Comparison of ENCODE assay signal across 19 mouse cellular contexts in the genomic region with DNA sequence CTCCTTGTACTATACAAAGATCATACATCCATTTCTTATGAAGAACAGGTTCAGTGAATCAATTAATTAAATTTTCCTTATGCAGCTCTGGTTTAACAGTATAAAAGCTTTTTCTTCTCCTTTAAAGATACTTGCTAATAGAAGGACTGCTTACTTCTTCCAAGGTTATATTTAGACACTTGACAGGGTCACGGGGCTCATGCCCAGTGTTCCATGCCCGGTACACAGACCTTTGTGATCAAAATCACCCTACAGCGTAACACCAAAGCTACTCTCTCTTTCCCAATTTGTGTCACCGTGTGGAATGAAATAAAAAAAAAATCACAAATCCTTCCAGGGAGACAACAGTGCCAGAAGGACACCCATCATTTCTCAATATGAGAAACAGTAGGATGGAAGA. TPM values are rescaled to one million over a fixed set of nuclear protein-coding genes. Genes with fewer than 3 reads are reported as not detected.
"Had no signal": no experiment of that assay in that cellular context is flagged by ENCODE, and none has a peak within 500 bp of the region (broad histone marks: within the 10 kb centered on the region; RNA-seq: fewer than 3 reads in every experiment).

No protein-coding gene starts in this region.

- ATAC-seq: midbrain, embryonic 16.5 days had no signal

- H3K4me3 ChIP-seq: midbrain, embryonic 10.5 days; midbrain, embryonic 12.5 days; myocyte; neural tube, embryonic 13.5 days; neural tube, embryonic 15.5 days had no signal

- H3K9me3 ChIP-seq: midbrain, embryonic 10.5 days; midbrain, embryonic 12.5 days; neural tube, embryonic 13.5 days; neural tube, embryonic 15.5 days had no signal

- H3K4me2 ChIP-seq: lung, embryonic 14.5 days; midbrain, embryonic 12.5 days; neural tube, embryonic 13.5 days; neural tube, embryonic 15.5 days had no signal

- H3K27me3 ChIP-seq: midbrain, embryonic 12.5 days; neural tube, embryonic 13.5 days; neural tube, embryonic 15.5 days had no signal

- H3K36me3 ChIP-seq: midbrain, embryonic 10.5 days; midbrain, embryonic 12.5 days; neural tube, embryonic 13.5 days; neural tube, embryonic 15.5 days had no signal

- H3K27ac ChIP-seq: midbrain, embryonic 10.5 days; midbrain, embryonic 12.5 days; neural tube, embryonic 13.5 days; neural tube, embryonic 15.5 days had no signal

- H3K4me1 ChIP-seq: midbrain, embryonic 12.5 days; neural tube, embryonic 13.5 days; neural tube, embryonic 15.5 days had no signal

- H3K9ac ChIP-seq: lung, embryonic 14.5 days; midbrain, embryonic 12.5 days; neural tube, embryonic 13.5 days; neural tube, embryonic 15.5 days had no signal

- DNase-seq: lung, embryonic 14.5 days; lung, postnatal 10 days; lung, postnatal 4 days; retina, postnatal 1 day; right cerebral cortex, adult 18-20 months; right cerebral cortex, postnatal 25 days; right cerebral cortex, postnatal 4 days; spleen, adult 18-20 months; thymus, adult 18-20 months; thymus, postnatal 14 days; thymus, postnatal 36 days had no signal

RNA-seq across cellular contexts. Expression of gene Pcdh15, which starts 48.8 kb away (rescaled TPM):
- total RNA-seq: megakaryocyte, adult 5-6 weeks; megakaryocyte-erythroid progenitor cell, adult 5-6 weeks had no signal
- polyA plus RNA-seq: lung, embryonic 14.5 days had no signal
